Mouse (Mus musculus) brain, embryonic 14.5 days (tissue): ENCODE measurements around the gene Iqch.

Source experiments
- CTCF ChIP-seq: fragments of 200-500 bp; IDR thresholded peaks from 2 replicates; pipeline ENCODE4 v1.5.1; 2012; ENCODE audit warnings: inconsistent platforms, mild to moderate bottlenecking, moderate library complexity, borderline replicate concordance; ENCODE audit not compliant: insufficient read depth, insufficient read length; ENCODE audit errors: extremely low read depth
- POLR2A ChIP-seq: fragments of 200-500 bp; IDR thresholded peaks from 2 replicates; pipeline ENCODE4 v1.6.1; 2012; ENCODE audit warnings: mild to moderate bottlenecking, inconsistent platforms, borderline replicate concordance; ENCODE audit not compliant: poor library complexity, insufficient read depth, insufficient read length, severe bottlenecking; ENCODE audit errors: extremely low read depth

DNA sequence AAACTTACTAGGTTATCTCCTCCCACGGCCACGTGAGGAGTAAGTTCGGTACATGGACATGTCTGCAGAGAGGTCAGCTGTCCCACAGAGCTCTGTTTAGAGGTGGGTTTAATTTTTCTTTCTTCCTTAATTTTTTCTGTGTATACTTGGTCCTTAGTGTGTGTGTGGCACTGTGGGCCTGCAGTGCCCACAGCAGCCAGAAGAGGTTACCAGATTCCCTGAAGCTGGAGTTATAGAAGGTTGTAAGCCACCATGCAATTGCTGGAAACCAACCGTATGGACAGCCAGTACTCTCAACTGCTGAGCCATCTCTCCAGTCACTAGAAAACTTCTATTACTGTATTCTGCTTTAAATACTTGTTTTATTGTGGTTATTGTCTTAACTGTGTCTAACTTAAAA is 29.8 kb upstream of the Iqch start:
- TF ChIP-seq CTCF (peak; percentile 28; the same call in 1 of the 2 replicates), POLR2A (no peak)
